Mouse (Mus musculus): ENCODE data around the gene Fthl17e. TPM values are rescaled to one million over a fixed set of nuclear protein-coding genes. Genes with fewer than 3 reads are reported as not detected.

Fthl17e gene
- not detected for polyA plus RNA-seq (2017; shearing (Covaris generic))

GRCm38 (mm10) chrX:9033193-9033592, at the start of gene Fthl17e:
TSS of gene Fthl17e (plus strand) at chrX:9033493.

GRCm38 (mm10) chrX:8986655-8987054, 46.6 kb upstream of the Fthl17e start, which contains the start of gene Fthl17d:
TSS of gene Fthl17d (minus strand) at chrX:8986755.

GRCm38 (mm10) chrX:9062715-9063114, 29.4 kb downstream of the Fthl17e start, which contains the start of gene Fthl17f:
TSS of gene Fthl17f (plus strand) at chrX:9063015.

Other genes starting within 250 kb of the Fthl17e start
- gene Ssxb5, start 229.8 kb upstream of the Fthl17e start, polyA plus RNA-seq (2017; shearing (Covaris generic)): not detected
- gene Gm6592, start 189.5 kb upstream of the Fthl17e start, polyA plus RNA-seq (2017; shearing (Covaris generic)): not detected
- gene Gm5751, start 159.2 kb upstream of the Fthl17e start, polyA plus RNA-seq (2017; shearing (Covaris generic)): not detected
- 0.10 TPM for gene B630019K06Rik, start 141.1 kb upstream of the Fthl17e start, polyA plus RNA-seq (2017; shearing (Covaris generic))
- not detected for gene Fthl17b, start 70.5 kb upstream of the Fthl17e start, polyA plus RNA-seq (2017; shearing (Covaris generic))
- gene Fthl17c, start 56.9 kb upstream of the Fthl17e start, polyA plus RNA-seq (2017; shearing (Covaris generic)): not detected
- gene Fthl17d, start 46.7 kb upstream of the Fthl17e start, polyA plus RNA-seq (2017; shearing (Covaris generic)): not detected
- gene Fthl17f, start 29.5 kb downstream of the Fthl17e start, polyA plus RNA-seq (2017; shearing (Covaris generic)): not detected
- not detected for gene 4930402K13Rik, start 71.1 kb downstream of the Fthl17e start, polyA plus RNA-seq (2017; shearing (Covaris generic))
- 0.20 TPM for gene Lancl3, start 166.4 kb downstream of the Fthl17e start, polyA plus RNA-seq (2017; shearing (Covaris generic))
- not detected for gene Gm14862, start 223.4 kb downstream of the Fthl17e start, polyA plus RNA-seq (2017; shearing (Covaris generic))
- gene Xk, start 239.3 kb downstream of the Fthl17e start, polyA plus RNA-seq (2017; shearing (Covaris generic)): 0.61 TPM